In genomic region chr6:115360776-115361605, GRCm38 (mm10) we compare ENCODE assay signal across 8 mouse cellular contexts. TPM values are rescaled to one million over a fixed set of nuclear protein-coding genes. Genes with fewer than 3 reads are reported as not detected.
DNase-seq lines count a peak whose midpoint lies in the region; ATAC-seq and TF ChIP-seq lines count a peak whose summit lies in the region.

Gene Pparg (plus strand): TSS chr6:115360951.

- peak within 1 kb of the TSS; percentile 98 for H3K4me2 ChIP-seq in forebrain, embryonic 13.5 days
- peak within 1 kb of the TSS; percentile 100 for H3K4me2 ChIP-seq in heart, embryonic 15.5 days
- peak within 1 kb of the TSS; percentile 98 for H3K4me2 ChIP-seq in lung, embryonic 15.5 days

- peak; percentile 55 for ATAC-seq in forebrain, embryonic 13.5 days
- ATAC-seq in heart, embryonic 15.5 days (replicated peaks; ENCODE audit: insufficient number of reproducible peaks, insufficient read depth, low FRiP score, low read depth) = peak; percentile 73
- ATAC-seq in lung, embryonic 15.5 days (ENCODE audit: borderline replicate concordance, extremely low read depth, low FRiP score, low TSS enrichment) = peak; percentile 74

- no peaks in the 10 kb centered on the region for H3K9me3 ChIP-seq in ES-Bruce4 (replicated peaks; ENCODE audit: control insufficient read depth, insufficient read depth, low read length, poor library complexity, severe bottlenecking)
- 0 out of 2 replicates have a peak, but pooled peaks cover 6% of the 10 kb centered on the region for H3K9me3 ChIP-seq in forebrain, embryonic 13.5 days (replicated peaks)
- no peaks in the 10 kb centered on the region for H3K9me3 ChIP-seq in heart, embryonic 15.5 days (replicated peaks)
- H3K9me3 ChIP-seq in lung, embryonic 15.5 days = no peaks in the 10 kb centered on the region

- TF ChIP-seq EP300 in ES-Bruce4 (IDR thresholded peaks at IDR 0.05; ENCODE audit: insufficient read depth, low read depth, low read length) = no peak

- 0 out of 2 replicates have a peak, but pooled peaks cover 9% of the 10 kb centered on the region for H3K27me3 ChIP-seq in ES-Bruce4 (ENCODE audit: control insufficient read depth, insufficient read depth, low read length, poor library complexity, severe bottlenecking)
- peaks cover 38% of the 10 kb centered on the region for H3K27me3 ChIP-seq in forebrain, embryonic 13.5 days
- peaks cover 23% of the 10 kb centered on the region for H3K27me3 ChIP-seq in heart, embryonic 15.5 days
- peaks cover 18% of the 10 kb centered on the region; the same call in 1 of the 2 replicates for H3K27me3 ChIP-seq in lung, embryonic 15.5 days

- peak; percentile 67 for DNase-seq in kidney, postnatal 14 days
- peak; percentile 28 for DNase-seq in ovary, adult 18-20 months (ENCODE audit: low spot score)
- peak; percentile 10 for DNase-seq in urinary bladder, postnatal 10 days (ENCODE audit: low spot score)

- TF ChIP-seq CTCF in ES-Bruce4 (IDR thresholded peaks at IDR 0.05; ENCODE audit: low read depth, low read length) = peak; percentile 30

- H3K9ac ChIP-seq in ES-Bruce4 (ENCODE audit: low read depth, poor library complexity, severe bottlenecking) = peak within 1 kb of the TSS; percentile 42; the same call in 1 of the 2 replicates
- H3K9ac ChIP-seq in forebrain, embryonic 13.5 days = peak within 1 kb of the TSS; percentile 64
- H3K9ac ChIP-seq in heart, embryonic 15.5 days = peak within 1 kb of the TSS; percentile 70
- peak within 1 kb of the TSS; percentile 50 for H3K9ac ChIP-seq in lung, embryonic 15.5 days

- WGBS in forebrain, embryonic 13.5 days = under 1% methylated on average over 62 of the region's 76 CpGs
- under 1% methylated on average over 70 of the region's 76 CpGs for WGBS in heart, embryonic 15.5 days
- under 1% methylated on average over 57 of the region's 76 CpGs for WGBS in lung, embryonic 15.5 days

- H3K36me3 ChIP-seq in ES-Bruce4 (ENCODE audit: control insufficient read depth, insufficient read depth, low read length, poor library complexity, severe bottlenecking) = no peaks in the 10 kb centered on the region
- H3K36me3 ChIP-seq in forebrain, embryonic 13.5 days (ENCODE audit: poor library complexity, severe bottlenecking) = no peaks in the 10 kb centered on the region
- no peaks in the 10 kb centered on the region for H3K36me3 ChIP-seq in heart, embryonic 15.5 days
- no peaks in the 10 kb centered on the region for H3K36me3 ChIP-seq in lung, embryonic 15.5 days

- no peaks in the 10 kb centered on the region for H3K4me1 ChIP-seq in ES-Bruce4 (ENCODE audit: control insufficient read depth, insufficient read depth, low read length)
- no peaks in the 10 kb centered on the region for H3K4me1 ChIP-seq in brown adipose tissue, adult 24 weeks (ENCODE audit: control insufficient read depth, insufficient read depth, insufficient read length, low read length)
- peaks cover 13% of the 10 kb centered on the region for H3K4me1 ChIP-seq in forebrain, embryonic 13.5 days
- peaks cover 13% of the 10 kb centered on the region for H3K4me1 ChIP-seq in heart, embryonic 15.5 days (replicated peaks)
- H3K4me1 ChIP-seq in lung, embryonic 15.5 days = peaks cover 11% of the 10 kb centered on the region; the same call in 1 of the 2 replicates

- H3K27ac ChIP-seq in ES-Bruce4 (ENCODE audit: insufficient read depth, low read length) = no peak within 1 kb of the TSS
- peak within 1 kb of the TSS; percentile 99 for H3K27ac ChIP-seq in brown adipose tissue, adult 24 weeks (replicated peaks; ENCODE audit: low read depth, low read length)
- no peak within 1 kb of the TSS for H3K27ac ChIP-seq in forebrain, embryonic 13.5 days
- no peak within 1 kb of the TSS for H3K27ac ChIP-seq in heart, embryonic 15.5 days
- no peak within 1 kb of the TSS for H3K27ac ChIP-seq in lung, embryonic 15.5 days

- TF ChIP-seq POLR2A in ES-Bruce4 (IDR thresholded peaks at IDR 0.05; ENCODE audit: insufficient read depth, low read length) = no peak

- peak within 1 kb of the TSS; percentile 57 for H3K4me3 ChIP-seq in ES-Bruce4 (ENCODE audit: low read depth, low read length)
- H3K4me3 ChIP-seq in brown adipose tissue, adult 24 weeks (ENCODE audit: insufficient read depth, low read depth, low read length) = peak within 1 kb of the TSS; percentile 88
- peak within 1 kb of the TSS; percentile 57 for H3K4me3 ChIP-seq in forebrain, embryonic 13.5 days
- H3K4me3 ChIP-seq in heart, embryonic 15.5 days = peak within 1 kb of the TSS; percentile 66
- peak within 1 kb of the TSS; percentile 57 for H3K4me3 ChIP-seq in lung, embryonic 15.5 days

RNA-seq across cellular contexts. Expression of gene Pparg, which starts in this region (rescaled TPM):
- 1.1 TPM in 1 of 2 replicates, not detected in the other for polyA plus RNA-seq in ES-Bruce4 (2011; ENCODE audit: insufficient read depth, insufficient read length, low read depth, missing spikeins)
- polyA plus RNA-seq in brown adipose tissue, adult 24 weeks (2012; ENCODE audit: insufficient read depth, insufficient read length, missing spikeins) = 257 and 391 TPM in 2 replicates
- polyA plus RNA-seq in forebrain, embryonic 13.5 days (2015; fragmentation: Nextera tagmentation; extraction: Ambion mirVana) = not detected in 2 replicates
- 2.5 and 3.7 TPM in 2 replicates for polyA plus RNA-seq in heart, embryonic 15.5 days (2015; fragmentation: Nextera tagmentation; extraction: Ambion mirVana)
- 3.9 and 4.2 TPM in 2 replicates for polyA plus RNA-seq in lung, embryonic 15.5 days (2015; fragmentation: Nextera tagmentation; extraction: Ambion mirVana)

Comparison
In these comparisons a context has a peak if more than half of its experiments do, and no peak if none do; other contexts are left out.
1. RNA of gene Pparg (polyA plus RNA-seq): 257 to 391 TPM in brown adipose tissue, adult 24 weeks; 3.9 to 4.2 TPM in lung, embryonic 15.5 days, 2.5 to 3.7 TPM in heart, embryonic 15.5 days, 1.1 TPM in ES-Bruce4 and not detected in forebrain, embryonic 13.5 days; every median in the first group is over 10 times any median in the second.
2. Peak in ATAC-seq, H3K4me3 ChIP-seq, H3K9ac ChIP-seq and H3K4me2 ChIP-seq in forebrain, embryonic 13.5 days; RNA of the gene not detected or under 1 TPM.
3. DNase-seq: peak in every context shown above with its lines; median percentile 67 in kidney, postnatal 14 days; 28 in ovary, adult 18-20 months; 10 in urinary bladder, postnatal 10 days.
4. Peak in every context shown above with its lines, with median percentiles within 50 percentile points of each other: H3K4me3 ChIP-seq, H3K9ac ChIP-seq, ATAC-seq and H3K4me2 ChIP-seq.